Mouse (Mus musculus): ENCODE measurements around the gene Gabrg2. TPM values are rescaled to one million over a fixed set of nuclear protein-coding genes. Genes with fewer than 3 reads are reported as not detected.
A peak's percentile ranks its signal among the peaks of the same experiment; 100 is the strongest.

The Gabrg2 gene
- polyA plus RNA-seq (2015; fragmentation: Nextera tagmentation; extraction: Ambion mirVana): 0.47 and 0.53 TPM in 2 replicates

GRCm38 (mm10) chr11:42000190-42001098 lies at the start of gene Gabrg2:
Gene Gabrg2 (minus strand): TSS chr11:42000857.
- Histone ChIP-seq H3K9me3 (ENCODE audit: control insufficient read depth) (no peaks in the 10 kb centered on the region), H3K4me2 (replicated peaks; ENCODE audit: low read depth) (no peak within 1 kb of the TSS), H3K27ac (ENCODE audit: low read depth, low read length) (no peak within 1 kb of the TSS), H3K4me1 (replicated peaks; ENCODE audit: control insufficient read depth, insufficient read depth, low read length) (no peaks in the 10 kb centered on the region), H3K27me3 (replicated peaks; ENCODE audit: control insufficient read depth, insufficient read depth, low read length) (no peaks in the 10 kb centered on the region), H3K36me3 (ENCODE audit: control insufficient read depth, insufficient read depth) (no peaks in the 10 kb centered on the region), H3K4me3 (ENCODE audit: low read depth, low read length) (no peak within 1 kb of the TSS), H3K9ac (ENCODE audit: low read depth, low read length) (no peak within 1 kb of the TSS)
- no peak for ATAC-seq
- TF ChIP-seq CTCF (IDR thresholded peaks at IDR 0.05; ENCODE audit: low read depth): no peak
- 15% methylated on average over 20 of the region's 20 CpGs for WGBS

GRCm38 (mm10) chr11:42048201-42048600 lies 47.5 kb upstream of the Gabrg2 start:
- H3K9ac ChIP-seq (ENCODE audit: low read depth, low read length): no peak overlapping the region
- H3K27me3 ChIP-seq (replicated peaks; ENCODE audit: control insufficient read depth, insufficient read depth, low read length): no peaks in the 10 kb centered on the region
- no peak overlapping the region for H3K4me2 ChIP-seq (replicated peaks; ENCODE audit: low read depth)
- TF ChIP-seq CTCF (IDR thresholded peaks at IDR 0.05; ENCODE audit: low read depth): no peak
- no peak overlapping the region for H3K4me3 ChIP-seq (ENCODE audit: low read depth, low read length)
- ATAC-seq: no peak
- H3K9me3 ChIP-seq (ENCODE audit: control insufficient read depth): no peaks in the 10 kb centered on the region
- no peaks in the 10 kb centered on the region for H3K36me3 ChIP-seq (ENCODE audit: control insufficient read depth, insufficient read depth)
- no peaks in the 10 kb centered on the region for H3K4me1 ChIP-seq (replicated peaks; ENCODE audit: control insufficient read depth, insufficient read depth, low read length)
- no peak overlapping the region for H3K27ac ChIP-seq (ENCODE audit: low read depth, low read length)

GRCm38 (mm10) chr11:41999468-41999881 lies 1.2 kb downstream of the Gabrg2 start:
- H3K9me3 ChIP-seq (ENCODE audit: control insufficient read depth): no peaks in the 10 kb centered on the region
- H3K27me3 ChIP-seq (replicated peaks; ENCODE audit: control insufficient read depth, insufficient read depth, low read length): no peaks in the 10 kb centered on the region
- H3K36me3 ChIP-seq (ENCODE audit: control insufficient read depth, insufficient read depth): no peaks in the 10 kb centered on the region
- TF ChIP-seq CTCF (IDR thresholded peaks at IDR 0.05; ENCODE audit: low read depth): no peak
- no peak overlapping the region for H3K4me3 ChIP-seq (ENCODE audit: low read depth, low read length)
- 0 out of 2 replicates have a peak, but pooled peaks have one; percentile 19 for ATAC-seq
- H3K4me1 ChIP-seq (replicated peaks; ENCODE audit: control insufficient read depth, insufficient read depth, low read length): no peaks in the 10 kb centered on the region
- H3K4me2 ChIP-seq (replicated peaks; ENCODE audit: low read depth): no peak overlapping the region
- H3K9ac ChIP-seq (ENCODE audit: low read depth, low read length): no peak overlapping the region
- 2% methylated on average over 7 of the region's 7 CpGs for WGBS
- H3K27ac ChIP-seq (ENCODE audit: low read depth, low read length): no peak overlapping the region

- Histone ChIP-seq H3K4me1 (replicated peaks; ENCODE audit: control insufficient read depth, insufficient read depth, low read length) (no peaks in the 10 kb centered on the region), H3K4me3 (ENCODE audit: low read depth, low read length) (no peak overlapping the region), H3K4me2 (replicated peaks; ENCODE audit: low read depth) (no peak overlapping the region), H3K9me3 (ENCODE audit: control insufficient read depth) (no peaks in the 10 kb centered on the region), H3K27me3 (replicated peaks; ENCODE audit: control insufficient read depth, insufficient read depth, low read length) (no peaks in the 10 kb centered on the region), H3K27ac (ENCODE audit: low read depth, low read length) (no peak overlapping the region), H3K9ac (ENCODE audit: low read depth, low read length) (no peak overlapping the region), H3K36me3 (ENCODE audit: control insufficient read depth, insufficient read depth) (no peaks in the 10 kb centered on the region)
- ATAC-seq: no peak
- TF ChIP-seq CTCF (IDR thresholded peaks at IDR 0.05; ENCODE audit: low read depth): no peak
- 74% methylated on average over 6 of the region's 6 CpGs for WGBS
Measured at GRCm38 (mm10) chr11:41980152-41980551, 20.5 kb downstream of the Gabrg2 start.

- H3K27ac ChIP-seq (ENCODE audit: low read depth, low read length): no peak overlapping the region
- no peak overlapping the region for H3K9ac ChIP-seq (ENCODE audit: low read depth, low read length)
- no peak overlapping the region for H3K4me2 ChIP-seq (replicated peaks; ENCODE audit: low read depth)
- no peaks in the 10 kb centered on the region for H3K27me3 ChIP-seq (replicated peaks; ENCODE audit: control insufficient read depth, insufficient read depth, low read length)
- H3K36me3 ChIP-seq (ENCODE audit: control insufficient read depth, insufficient read depth): no peaks in the 10 kb centered on the region
- TF ChIP-seq CTCF (IDR thresholded peaks at IDR 0.05; ENCODE audit: low read depth): peak; percentile 37; the same call in 1 of the 2 replicates
- no peaks in the 10 kb centered on the region for H3K9me3 ChIP-seq (ENCODE audit: control insufficient read depth)
- ATAC-seq: no peak
- no peaks in the 10 kb centered on the region for H3K4me1 ChIP-seq (replicated peaks; ENCODE audit: control insufficient read depth, insufficient read depth, low read length)
- no peak overlapping the region for H3K4me3 ChIP-seq (ENCODE audit: low read depth, low read length)
Measured at GRCm38 (mm10) chr11:41968595-41968994, 32.1 kb downstream of the Gabrg2 start.

GRCm38 (mm10) chr11:41962706-41963105 lies 38.0 kb downstream of the Gabrg2 start:
- WGBS: 69% methylated on average over 8 of the region's 8 CpGs
- TF ChIP-seq CTCF (IDR thresholded peaks at IDR 0.05; ENCODE audit: low read depth): no peak

More at GRCm38 (mm10) chr11:41962706-41963105, 38.0 kb downstream of the Gabrg2 start:
- no peak for ATAC-seq
- H3K9ac ChIP-seq (ENCODE audit: low read depth, low read length): no peak overlapping the region
- H3K27ac ChIP-seq (ENCODE audit: low read depth, low read length): no peak overlapping the region
- H3K27me3 ChIP-seq (replicated peaks; ENCODE audit: control insufficient read depth, insufficient read depth, low read length): no peaks in the 10 kb centered on the region
- H3K4me3 ChIP-seq (ENCODE audit: low read depth, low read length): no peak overlapping the region
- H3K36me3 ChIP-seq (ENCODE audit: control insufficient read depth, insufficient read depth): no peaks in the 10 kb centered on the region
- no peaks in the 10 kb centered on the region for H3K4me1 ChIP-seq (replicated peaks; ENCODE audit: control insufficient read depth, insufficient read depth, low read length)
- H3K4me2 ChIP-seq (replicated peaks; ENCODE audit: low read depth): no peak overlapping the region
- no peaks in the 10 kb centered on the region for H3K9me3 ChIP-seq (ENCODE audit: control insufficient read depth)
